Mouse (Mus musculus): ENCODE measurements around the gene Sytl3. TPM values are rescaled to one million over a fixed set of nuclear protein-coding genes. Genes with fewer than 3 reads are reported as not detected.

Gene Sytl3
- polyA plus RNA-seq, 1 experiment: 0.45 TPM

DNA sequence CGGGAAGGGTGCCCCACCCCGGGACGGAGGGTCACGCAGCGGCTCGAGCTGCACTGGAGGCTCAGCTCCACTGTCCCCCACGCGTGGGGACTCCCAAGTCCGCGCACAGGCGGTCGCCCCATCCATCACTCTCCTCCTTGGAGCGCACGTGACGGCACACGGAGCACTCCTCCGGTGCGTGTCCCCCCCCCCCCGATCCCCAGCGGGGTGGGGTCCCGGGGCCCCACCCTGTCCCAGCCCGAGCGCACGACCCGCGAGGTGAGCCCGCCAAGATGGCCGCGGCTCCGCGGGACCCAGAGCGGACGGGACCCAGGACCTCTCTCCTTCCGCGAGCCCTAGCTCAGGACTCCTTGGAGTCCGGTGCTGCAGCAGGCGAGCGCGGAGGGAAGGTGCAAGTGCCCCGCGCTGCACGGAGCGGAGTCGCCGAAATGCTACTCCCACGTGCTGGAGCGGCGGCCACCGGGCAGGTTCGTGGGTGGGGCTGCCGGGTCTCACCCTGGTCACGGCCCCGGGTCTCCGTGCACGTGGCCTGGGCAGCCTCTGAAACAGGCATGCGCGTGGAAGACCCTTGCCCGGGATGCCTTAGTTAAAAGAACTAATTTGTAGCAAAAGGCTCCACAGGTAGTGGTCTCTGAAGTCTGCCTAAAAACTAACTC lies 124.2 kb downstream of the Sytl3 start:
- Histone ChIP-seq H3K9me3 (replicated peaks; ENCODE audit: control insufficient read depth, insufficient read depth, low read length, poor library complexity, severe bottlenecking) (no peaks in the 10 kb centered on the region), H3K27ac (ENCODE audit: insufficient read depth, low read length) (peak overlapping the region; percentile 90), H3K36me3 (ENCODE audit: control insufficient read depth, insufficient read depth, low read length, poor library complexity, severe bottlenecking) (no peaks in the 10 kb centered on the region), H3K4me1 (ENCODE audit: control insufficient read depth, insufficient read depth, low read length) (peaks cover 2% of the 10 kb centered on the region), H3K4me3 (ENCODE audit: low read depth, low read length) (peak overlapping the region; percentile 98), H3K27me3 (ENCODE audit: control insufficient read depth, insufficient read depth, low read length, poor library complexity, severe bottlenecking) (no peaks in the 10 kb centered on the region), H3K9ac (ENCODE audit: low read depth, poor library complexity, severe bottlenecking) (peak overlapping the region; percentile 95)
- TF ChIP-seq POLR2A (IDR thresholded peaks at IDR 0.05; ENCODE audit: insufficient read depth, low read length): no peak
- no peak for TF ChIP-seq CTCF (IDR thresholded peaks at IDR 0.05; ENCODE audit: low read depth, low read length)
- no peak for TF ChIP-seq EP300 (IDR thresholded peaks at IDR 0.05; ENCODE audit: insufficient read depth, low read depth, low read length)

DNA sequence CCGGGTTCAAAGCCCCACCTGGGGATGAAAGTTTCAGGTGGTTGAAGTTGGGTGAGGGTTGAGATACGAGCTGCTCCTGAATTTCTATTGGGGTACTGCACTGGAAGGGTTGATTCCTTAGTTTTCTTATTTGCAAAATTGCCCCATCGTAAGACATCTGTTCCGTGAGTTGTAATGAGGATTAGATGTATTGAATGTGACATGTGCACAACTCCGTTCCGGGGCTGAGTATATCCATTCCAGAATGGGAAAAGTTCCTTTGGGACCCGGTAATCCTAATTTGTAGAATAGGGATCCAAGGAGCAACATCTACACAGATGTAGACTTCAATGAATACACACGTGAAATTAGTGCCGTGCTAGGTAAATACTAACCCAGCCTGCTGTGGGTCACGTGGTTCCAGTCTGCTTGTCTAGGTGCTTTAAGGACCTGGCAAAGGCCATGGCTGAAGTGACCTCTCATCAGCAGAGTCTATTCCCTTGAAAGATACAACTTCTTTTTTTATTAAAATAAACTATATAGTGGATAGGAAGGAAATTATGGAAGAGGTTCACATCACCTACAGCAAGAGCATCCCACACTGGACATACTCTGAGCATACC lies 125.0 kb downstream of the Sytl3 start:
- Histone ChIP-seq H3K4me3 (ENCODE audit: low read depth, low read length) (peak overlapping the region; percentile 98), H3K4me1 (ENCODE audit: control insufficient read depth, insufficient read depth, low read length) (peaks cover 2% of the 10 kb centered on the region), H3K27ac (ENCODE audit: insufficient read depth, low read length) (no peak overlapping the region), H3K9me3 (replicated peaks; ENCODE audit: control insufficient read depth, insufficient read depth, low read length, poor library complexity, severe bottlenecking) (no peaks in the 10 kb centered on the region), H3K36me3 (ENCODE audit: control insufficient read depth, insufficient read depth, low read length, poor library complexity, severe bottlenecking) (no peaks in the 10 kb centered on the region), H3K9ac (ENCODE audit: low read depth, poor library complexity, severe bottlenecking) (peak overlapping the region; percentile 95), H3K27me3 (ENCODE audit: control insufficient read depth, insufficient read depth, low read length, poor library complexity, severe bottlenecking) (no peaks in the 10 kb centered on the region)
- no peak for TF ChIP-seq EP300 (IDR thresholded peaks at IDR 0.05; ENCODE audit: insufficient read depth, low read depth, low read length)
- no peak for TF ChIP-seq POLR2A (IDR thresholded peaks at IDR 0.05; ENCODE audit: insufficient read depth, low read length)
- no peak for TF ChIP-seq CTCF (IDR thresholded peaks at IDR 0.05; ENCODE audit: low read depth, low read length)

DNA sequence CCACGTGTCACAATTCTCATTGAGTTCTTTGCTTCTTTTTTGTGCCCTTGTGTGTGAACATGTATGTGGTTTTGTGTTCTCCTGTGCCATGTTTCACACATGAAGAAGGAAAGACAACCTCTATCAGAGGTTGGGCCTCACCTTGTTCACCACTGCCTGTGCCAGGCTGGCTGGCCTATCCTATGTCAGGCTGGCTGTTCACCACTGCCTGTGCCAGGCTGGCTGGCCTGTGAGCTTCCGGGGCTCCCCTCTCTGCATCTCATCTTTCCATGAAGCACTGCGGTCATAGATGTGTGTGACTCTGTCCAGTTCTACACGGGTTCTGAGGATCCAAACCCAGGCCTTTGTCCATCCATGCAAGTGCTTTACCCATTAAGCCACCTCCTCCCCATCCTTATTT lies 128.3 kb downstream of the Sytl3 start:
- H3K4me3 ChIP-seq (ENCODE audit: low read depth, low read length): no peak overlapping the region
- H3K9me3 ChIP-seq (replicated peaks; ENCODE audit: control insufficient read depth, insufficient read depth, low read length, poor library complexity, severe bottlenecking): no peaks in the 10 kb centered on the region
- no peak overlapping the region for H3K9ac ChIP-seq (ENCODE audit: low read depth, poor library complexity, severe bottlenecking)
- H3K27ac ChIP-seq (ENCODE audit: insufficient read depth, low read length): no peak overlapping the region
- TF ChIP-seq EP300 (IDR thresholded peaks at IDR 0.05; ENCODE audit: insufficient read depth, low read depth, low read length): no peak
- TF ChIP-seq CTCF (IDR thresholded peaks at IDR 0.05; ENCODE audit: low read depth, low read length): no peak
- H3K36me3 ChIP-seq (ENCODE audit: control insufficient read depth, insufficient read depth, low read length, poor library complexity, severe bottlenecking): no peaks in the 10 kb centered on the region
- no peaks in the 10 kb centered on the region for H3K27me3 ChIP-seq (ENCODE audit: control insufficient read depth, insufficient read depth, low read length, poor library complexity, severe bottlenecking)
- peaks cover 2% of the 10 kb centered on the region for H3K4me1 ChIP-seq (ENCODE audit: control insufficient read depth, insufficient read depth, low read length)

Other genes with a start within 250 kb of the Sytl3 start
- 226 and 249 TPM in 2 replicates for gene Dynlt1b, start 229.0 kb upstream of the Sytl3 start, polyA plus RNA-seq (2011; ENCODE audit: insufficient read depth, insufficient read length, low read depth, missing spikeins)
- 26.1 and 28.0 TPM in 2 replicates for gene Dynlt1c, start 57.4 kb upstream of the Sytl3 start, polyA plus RNA-seq (2011; ENCODE audit: insufficient read depth, insufficient read length, low read depth, missing spikeins)
- gene Dynlt1f, start 3.2 kb upstream of the Sytl3 start, polyA plus RNA-seq (2011; ENCODE audit: insufficient read depth, insufficient read length, low read depth, missing spikeins): 151 and 168 TPM in 2 replicates
- gene Ezr, start 123.7 kb downstream of the Sytl3 start, polyA plus RNA-seq (2011; ENCODE audit: insufficient read depth, insufficient read length, low read depth, missing spikeins): 163 and 168 TPM in 2 replicates

Data from ES-Bruce4 (cell line).